ENCODE assay signal across 26 mouse cellular contexts in genomic region chr12:5413976-5414375, GRCm38 (mm10). TPM values are rescaled to one million over a fixed set of nuclear protein-coding genes. Genes with fewer than 3 reads are reported as not detected.
"Had no signal": no experiment of that assay in that cellular context is flagged by ENCODE, and none has a peak within 500 bp of the region (broad histone marks: within the 10 kb centered on the region; RNA-seq: fewer than 3 reads in every experiment).

No protein-coding gene starts in this region.

- H3K4me3 ChIP-seq: heart, adult 2 months; heart, embryonic 13.5 days; heart, embryonic 15.5 days; kidney, embryonic 15.5 days; left cerebral cortex, adult 2 months; limb, embryonic 13.5 days; limb, embryonic 15.5 days; liver, embryonic 12.5 days had no signal

- H3K4me1 ChIP-seq: liver, embryonic 12.5 days had no signal

- H3K4me2 ChIP-seq: heart, embryonic 11.5 days; heart, embryonic 13.5 days; heart, embryonic 15.5 days; hindbrain, embryonic 14.5 days; kidney, embryonic 15.5 days; limb, embryonic 13.5 days; limb, embryonic 15.5 days; liver, embryonic 12.5 days had no signal

- H3K36me3 ChIP-seq: heart, embryonic 13.5 days; heart, embryonic 15.5 days; kidney, embryonic 15.5 days; limb, embryonic 13.5 days; limb, embryonic 15.5 days; liver, embryonic 12.5 days had no signal

- H3K9ac ChIP-seq: heart, embryonic 13.5 days; heart, embryonic 15.5 days; hindbrain, embryonic 14.5 days; kidney, embryonic 15.5 days; limb, embryonic 13.5 days; limb, embryonic 15.5 days; liver, embryonic 12.5 days; liver, embryonic 14.5 days had no signal

- ATAC-seq: hindbrain, embryonic 16.5 days; intestine, embryonic 16.5 days; liver, embryonic 12.5 days had no signal

- H3K9me3 ChIP-seq: heart, embryonic 13.5 days; heart, embryonic 15.5 days; kidney, embryonic 15.5 days; limb, embryonic 13.5 days; limb, embryonic 15.5 days; liver, embryonic 12.5 days had no signal

- DNase-seq: gastrocnemius, postnatal 14 days; gastrocnemius, postnatal 36 days; heart, adult 2 months; heart, postnatal 14 days; heart, postnatal 36 days; kidney, adult 11 months; kidney, adult 2 months; kidney, adult 9 months; kidney, postnatal 14 days; kidney, postnatal 36 days; layer of hippocampus, adult 9-11 months; layer of hippocampus, postnatal 36 days had no signal

- H3K27me3 ChIP-seq: heart, embryonic 15.5 days; kidney, embryonic 15.5 days; limb, embryonic 13.5 days; limb, embryonic 15.5 days had no signal

- H3K27ac ChIP-seq: heart, adult 2 months; heart, embryonic 13.5 days; heart, embryonic 15.5 days; hindbrain, embryonic 14.5 days; kidney, embryonic 15.5 days; kidney, postnatal 0 days; left cerebral cortex, adult 2 months; limb, embryonic 13.5 days; limb, embryonic 15.5 days; liver, embryonic 12.5 days; liver, embryonic 14.5 days had no signal

RNA-seq across cellular contexts. Expression of gene Klhl29, which starts 38.5 kb away (rescaled TPM):
- total RNA-seq: hematopoietic stem cell, adult 5-6 weeks had no signal
